ENCODE assay signal across 8 mouse cellular contexts in genomic region chr6:87778294-87779173, GRCm38 (mm10). TPM values are rescaled to one million over a fixed set of nuclear protein-coding genes. Genes with fewer than 3 reads are reported as not detected.
DNase-seq lines count a peak whose midpoint lies in the region; ATAC-seq lines count a peak whose summit lies in the region.

No protein-coding gene starts in this region.

- H3K4me2 ChIP-seq in stomach, embryonic 16.5 days (ENCODE audit: low read depth, low read length), result no peak overlapping the region

- no peaks in the 10 kb centered on the region for H3K4me1 ChIP-seq in stomach, embryonic 16.5 days (ENCODE audit: control insufficient read depth, insufficient read depth, low read length)

- peak; percentile 21; the same call in 1 of the 2 replicates for ATAC-seq in stomach, embryonic 16.5 days (ENCODE audit: insufficient read depth, low FRiP score)

- H3K9me3 ChIP-seq in stomach, embryonic 16.5 days (replicated peaks; ENCODE audit: control insufficient read depth, low read length), result no peaks in the 10 kb centered on the region

- H3K27me3 ChIP-seq in stomach, embryonic 16.5 days (ENCODE audit: control insufficient read depth, insufficient read depth, low read length), result no peaks in the 10 kb centered on the region

- H3K36me3 ChIP-seq in stomach, embryonic 16.5 days (ENCODE audit: control insufficient read depth, insufficient read depth, low read length), result no peaks in the 10 kb centered on the region

- peak; percentile 21 for DNase-seq in adrenal gland, postnatal 14 days
- DNase-seq in adrenal gland, adult 18-20 months (ENCODE audit: low spot score in 2 of 2), result no peak
- peak; percentile 42 to 69 for DNase-seq in spleen, postnatal 4 days (ENCODE audit: low spot score in 2 of 2)
- no peak for DNase-seq in spleen, adult 12 weeks (ENCODE audit: low spot score)
- peak; percentile 42 for DNase-seq in kidney, postnatal 10 days
- no peak for DNase-seq in spleen, postnatal 14 days (ENCODE audit: low spot score in 2 of 2)
- no peak for DNase-seq in left cerebral cortex, postnatal 10 days (ENCODE audit: extremely low spot score in 1 of 2, low spot score in 2 of 2)

- WGBS in stomach, embryonic 16.5 days, result 67% methylated on average over 11 of the region's 11 CpGs

- no peak overlapping the region for H3K4me3 ChIP-seq in stomach, embryonic 16.5 days (replicated peaks; ENCODE audit: low read length)

- intact Hi-C loops in left cerebral cortex, postnatal 10 days (cut with DNase I), result no loop called here

- H3K9ac ChIP-seq in stomach, embryonic 16.5 days (ENCODE audit: low read length), result peak overlapping the region; percentile 31; the same call in 1 of the 2 replicates

- H3K27ac ChIP-seq in stomach, embryonic 16.5 days (ENCODE audit: low read length), result no peak overlapping the region

RNA-seq across cellular contexts. Expression of gene Gp9, which starts 0.7 kb away (rescaled TPM):
- 0.52 and 0.60 TPM in 2 replicates for total RNA-seq in adrenal gland, postnatal 14 days (2021)
- under 1 TPM in 1 of 2 experiments, not detected in 1; 0.70 TPM for total RNA-seq in adrenal gland, adult 18-20 months (2021)
- polyA plus RNA-seq in stomach, embryonic 16.5 days (2015; fragmentation: Nextera tagmentation; extraction: Ambion mirVana), result 1.2 and 1.4 TPM in 2 replicates
- under 1 TPM; 0.41 to 0.55 TPM for total RNA-seq in left cerebral cortex, postnatal 10 days (2021)

RNA-seq across cellular contexts. Expression of gene Rab43, which starts 33.4 kb away (rescaled TPM):
- 27.8 and 33.2 TPM in 2 replicates for total RNA-seq in adrenal gland, postnatal 14 days (2021)
- total RNA-seq in adrenal gland, adult 18-20 months (2021), result 10 to 100 TPM; 28.8 to 30.0 TPM
- 8.9 and 10.7 TPM in 2 replicates for polyA plus RNA-seq in stomach, embryonic 16.5 days (2015; fragmentation: Nextera tagmentation; extraction: Ambion mirVana)
- total RNA-seq in left cerebral cortex, postnatal 10 days (2021), result 10 to 100 TPM; 17.4 to 17.6 TPM

RNA-seq across cellular contexts. Expression of gene Efcc1, which starts 47.9 kb away (rescaled TPM):
- total RNA-seq in adrenal gland, postnatal 14 days (2021), result 1.1 and 2.5 TPM in 2 replicates
- under 1 TPM; 0.27 to 0.51 TPM for total RNA-seq in adrenal gland, adult 18-20 months (2021)
- polyA plus RNA-seq in stomach, embryonic 16.5 days (2015; fragmentation: Nextera tagmentation; extraction: Ambion mirVana), result 0.90 and 1.3 TPM in 2 replicates
- 1 to 10 TPM; 3.5 to 4.2 TPM for total RNA-seq in left cerebral cortex, postnatal 10 days (2021)

RNA-seq across cellular contexts. Expression of gene Gm45140, which starts 57.1 kb away (rescaled TPM):
- 4.1 and 6.1 TPM in 2 replicates for total RNA-seq in adrenal gland, postnatal 14 days (2021)
- 1 to 10 TPM; 4.3 to 6.8 TPM for total RNA-seq in adrenal gland, adult 18-20 months (2021)
- polyA plus RNA-seq in stomach, embryonic 16.5 days (2015; fragmentation: Nextera tagmentation; extraction: Ambion mirVana), result 3.0 and 6.1 TPM in 2 replicates
- total RNA-seq in left cerebral cortex, postnatal 10 days (2021), result 1 to 10 TPM; 2.1 to 3.9 TPM

Comparison
In these comparisons a context has a peak if more than half of its experiments do, and no peak if none do; other contexts are left out.
1. DNase-seq: peak in adrenal gland, postnatal 14 days (single experiment), spleen, postnatal 4 days (2 of 2) and kidney, postnatal 10 days (single experiment); none in adrenal gland, adult 18-20 months (0 of 2), spleen, adult 12 weeks (single experiment), spleen, postnatal 14 days (0 of 2) and left cerebral cortex, postnatal 10 days (0 of 2).